Mouse (Mus musculus) heart, embryonic 11.5 days (tissue): Measurements from ENCODE around the gene Arhgap24. TPM values are rescaled to one million over a fixed set of nuclear protein-coding genes. Genes with fewer than 3 reads are reported as not detected.

Experiments
- ATAC-seq: fragments of 200-750 bp; cut with Nextera tagmentation; replicated peaks from 2 replicates; pipeline ENCODE4 v1.8.0; 2017; ENCODE audit warnings: moderate library complexity; ENCODE audit not compliant: insufficient number of reproducible peaks, low FRiP score, low TSS enrichment
- H3K27ac ChIP-seq: fragments of 300-500 bp; sonication (generic); 2 replicates; pipeline ENCODE4 v1.5.1; 2014; ENCODE audit warnings: mild to moderate bottlenecking, low read depth, low read length
- H3K27me3 ChIP-seq: fragments of 300-500 bp; sonication (generic); 2 replicates; pipeline ENCODE4 v1.6.1; 2014; ENCODE audit warnings: mild to moderate bottlenecking, low read length, mixed read lengths; ENCODE audit not compliant: control insufficient read depth, insufficient read depth
- H3K36me3 ChIP-seq: fragments of 300-500 bp; sonication (generic); 2 replicates; pipeline ENCODE4 v1.6.1; 2014; ENCODE audit warnings: mild to moderate bottlenecking, low read length, moderate library complexity, mixed read lengths; ENCODE audit not compliant: control insufficient read depth, insufficient read depth
- H3K4me1 ChIP-seq: fragments of 300-500 bp; sonication (generic); 2 replicates; pipeline ENCODE4 v1.6.1; 2014; ENCODE audit warnings: low read length; ENCODE audit not compliant: control insufficient read depth, insufficient read depth
- H3K4me2 ChIP-seq: fragments of 300-500 bp; sonication (generic); 2 replicates; pipeline ENCODE4 v1.6.1; 2014; ENCODE audit warnings: mild to moderate bottlenecking, moderate library complexity
- H3K4me3 ChIP-seq: fragments of 300-500 bp; sonication (generic); 2 replicates; pipeline ENCODE4 v1.5.1; 2014; ENCODE audit warnings: low read depth, low read length
- H3K9ac ChIP-seq: fragments of 300-500 bp; sonication (generic); 2 replicates; pipeline ENCODE4 v1.6.1; 2014; ENCODE audit warnings: mild to moderate bottlenecking, low read depth, low read length, moderate library complexity
- H3K9me3 ChIP-seq: fragments of 300-500 bp; sonication (generic); replicated peaks from 2 replicates; pipeline ENCODE4 v1.6.1; 2016; ENCODE audit warnings: low read length; ENCODE audit not compliant: control insufficient read depth
- WGBS: fragments of 180-500 bp; shearing (Covaris S2); extraction: QIAGEN DNeasy Blood & Tissue Kit; methylation state at CpG from one replicate; pipeline ENCODE4 v1.1.7; 2014; ENCODE audit not compliant: insufficient replicate concordance; 5-methylcytosine and 5-hydroxymethylcytosine counted together
- polyA plus RNA-seq: library from polyadenylated mRNA; unstranded; fragments of >200 nt; fragmentation: Nextera tagmentation; extraction: Ambion mirVana; gene quantifications from 2 replicates; pipeline ENCODE4 v1.2.1, GENCODE M21; 2014

Arhgap24 gene
- polyA plus RNA-seq, 1 experiment from 2014 or later, result 6.2 TPM

GRCm38 (mm10) chr5:102491554-102491953, 10.4 kb downstream of the Arhgap24 start:
- WGBS, result 69% methylated on average over 5 of the region's 5 CpGs
- no peak overlapping the region for H3K4me3 ChIP-seq
- no peaks in the 10 kb centered on the region for H3K27me3 ChIP-seq
- no peaks in the 10 kb centered on the region for H3K9me3 ChIP-seq
- H3K36me3 ChIP-seq, result no peaks in the 10 kb centered on the region
- no peak overlapping the region for H3K9ac ChIP-seq
- H3K4me2 ChIP-seq, result no peak overlapping the region
- no peak for ATAC-seq
- H3K27ac ChIP-seq, result no peak overlapping the region
- H3K4me1 ChIP-seq, result no peaks in the 10 kb centered on the region

- Histone ChIP-seq H3K4me3 (no peak overlapping the region), H3K4me1 (no peaks in the 10 kb centered on the region), H3K9me3 (no peaks in the 10 kb centered on the region), H3K27me3 (no peaks in the 10 kb centered on the region), H3K36me3 (no peaks in the 10 kb centered on the region), H3K27ac (no peak overlapping the region), H3K9ac (no peak overlapping the region), H3K4me2 (no peak overlapping the region)
- WGBS, result 82% methylated on average over 9 of the region's 9 CpGs
- ATAC-seq, result no peak
These were observed 11.0 kb downstream of the Arhgap24 start for GRCm38 (mm10) chr5:102492152-102492551.

- 39% methylated on average over 6 of the region's 6 CpGs for WGBS
- Histone ChIP-seq H3K36me3 (no peaks in the 10 kb centered on the region), H3K4me1 (no peaks in the 10 kb centered on the region), H3K4me3 (no peak overlapping the region), H3K27me3 (no peaks in the 10 kb centered on the region), H3K9me3 (no peaks in the 10 kb centered on the region), H3K4me2 (no peak overlapping the region), H3K27ac (no peak overlapping the region), H3K9ac (no peak overlapping the region)
- no peak for ATAC-seq
These were observed 13.6 kb downstream of the Arhgap24 start for GRCm38 (mm10) chr5:102494827-102495226.

GRCm38 (mm10) chr5:102497205-102497604, 16.0 kb downstream of the Arhgap24 start:
- Histone ChIP-seq H3K4me2 (no peak overlapping the region), H3K27me3 (no peaks in the 10 kb centered on the region), H3K27ac (no peak overlapping the region), H3K9me3 (no peaks in the 10 kb centered on the region), H3K9ac (no peak overlapping the region), H3K36me3 (no peaks in the 10 kb centered on the region), H3K4me3 (no peak overlapping the region), H3K4me1 (no peaks in the 10 kb centered on the region)
- no peak for ATAC-seq
- WGBS, result 70% methylated on average over 3 of the region's 3 CpGs

GRCm38 (mm10) chr5:102498747-102499146, 17.6 kb downstream of the Arhgap24 start:
- no peak for ATAC-seq
- H3K27me3 ChIP-seq, result no peaks in the 10 kb centered on the region
- H3K4me1 ChIP-seq, result no peaks in the 10 kb centered on the region
- H3K36me3 ChIP-seq, result no peaks in the 10 kb centered on the region
- no peak overlapping the region for H3K4me2 ChIP-seq
- H3K4me3 ChIP-seq, result no peak overlapping the region
- H3K9me3 ChIP-seq, result no peaks in the 10 kb centered on the region
- 82% methylated on average over 5 of the region's 5 CpGs for WGBS
- H3K9ac ChIP-seq, result no peak overlapping the region
- no peak overlapping the region for H3K27ac ChIP-seq

- ATAC-seq, result no peak
- Histone ChIP-seq H3K4me3 (no peak overlapping the region), H3K9ac (no peak overlapping the region), H3K4me1 (no peaks in the 10 kb centered on the region), H3K9me3 (no peaks in the 10 kb centered on the region), H3K27ac (no peak overlapping the region), H3K4me2 (no peak overlapping the region), H3K27me3 (no peaks in the 10 kb centered on the region), H3K36me3 (no peaks in the 10 kb centered on the region)
- 61% methylated on average over 2 of the region's 2 CpGs for WGBS
These were observed 21.1 kb downstream of the Arhgap24 start for GRCm38 (mm10) chr5:102502333-102502732.

- Histone ChIP-seq H3K27me3 (no peaks in the 10 kb centered on the region), H3K4me1 (no peaks in the 10 kb centered on the region), H3K4me2 (no peak overlapping the region), H3K36me3 (no peaks in the 10 kb centered on the region), H3K27ac (no peak overlapping the region), H3K9me3 (no peaks in the 10 kb centered on the region), H3K4me3 (no peak overlapping the region), H3K9ac (no peak overlapping the region)
- 60% methylated on average over 3 of the region's 3 CpGs for WGBS
- ATAC-seq, result no peak
These were observed 21.9 kb downstream of the Arhgap24 start for GRCm38 (mm10) chr5:102503066-102503465.

- Histone ChIP-seq H3K36me3 (no peaks in the 10 kb centered on the region), H3K4me1 (no peaks in the 10 kb centered on the region), H3K27ac (no peak overlapping the region), H3K27me3 (no peaks in the 10 kb centered on the region), H3K4me3 (no peak overlapping the region), H3K9ac (no peak overlapping the region), H3K9me3 (no peaks in the 10 kb centered on the region), H3K4me2 (no peak overlapping the region)
- WGBS, result 78% methylated on average over 2 of the region's 2 CpGs
- ATAC-seq, result no peak
These were observed 22.7 kb downstream of the Arhgap24 start for GRCm38 (mm10) chr5:102503868-102504267.

GRCm38 (mm10) chr5:102504557-102504956, 23.4 kb downstream of the Arhgap24 start:
- H3K9me3 ChIP-seq, result no peaks in the 10 kb centered on the region
- ATAC-seq, result no peak

More at GRCm38 (mm10) chr5:102504557-102504956, 23.4 kb downstream of the Arhgap24 start:
- H3K4me3 ChIP-seq, result no peak overlapping the region
- no peak overlapping the region for H3K4me2 ChIP-seq
- 81% methylated on average over 4 of the region's 4 CpGs for WGBS
- no peaks in the 10 kb centered on the region for H3K4me1 ChIP-seq
- no peak overlapping the region for H3K9ac ChIP-seq
- H3K27ac ChIP-seq, result no peak overlapping the region
- no peaks in the 10 kb centered on the region for H3K27me3 ChIP-seq
- H3K36me3 ChIP-seq, result no peaks in the 10 kb centered on the region
